Mouse (Mus musculus): ENCODE results near the gene Pdzk1.

- TF ChIP-seq POLR2A (IDR thresholded peaks at IDR 0.05; ENCODE audit: control insufficient read depth, low read depth, low read length) (no peak), CTCF (IDR thresholded peaks at IDR 0.05; ENCODE audit: control insufficient read depth, insufficient read depth, insufficient replicate concordance, low read depth, low read length) (no peak)
These were observed 4.5 kb upstream of the Pdzk1 start for GRCm38 (mm10) chr3:96824614-96825013.
